Mouse (Mus musculus) midbrain, embryonic 15.5 days (tissue): ENCODE measurements around the gene Tfe3. TPM values are rescaled to one million over a fixed set of nuclear protein-coding genes. Genes with fewer than 3 reads are reported as not detected.
"Not testable (repeated sequence)": the region's sequence is repeated elsewhere in the genome, so short reads cannot be mapped to it uniquely, and the experiment has no call there.

Experiments used
- ATAC-seq: fragments of 200-750 bp; cut with Nextera tagmentation; replicated peaks from 2 replicates; pipeline ENCODE4 v1.8.0; 2017; ENCODE audit warnings: moderate TSS enrichment
- H3K27ac ChIP-seq: fragments of 300-500 bp; sonication (generic); 2 replicates; pipeline ENCODE4 v1.5.1; 2015; ENCODE audit warnings: mild to moderate bottlenecking, inconsistent platforms
- H3K27me3 ChIP-seq: fragments of 300-500 bp; sonication (generic); replicated peaks from 2 replicates; pipeline ENCODE4 v1.6.1; 2015; ENCODE audit warnings: inconsistent platforms
- H3K36me3 ChIP-seq: fragments of 300-500 bp; sonication (generic); replicated peaks from 2 replicates; pipeline ENCODE4 v1.6.1; 2015; ENCODE audit warnings: inconsistent platforms
- H3K4me1 ChIP-seq: fragments of 300-500 bp; sonication (generic); 2 replicates; pipeline ENCODE4 v1.6.1; 2015; ENCODE audit warnings: inconsistent platforms
- H3K4me2 ChIP-seq: fragments of 300-500 bp; sonication (generic); 2 replicates; pipeline ENCODE4 v1.6.1; 2015; ENCODE audit warnings: inconsistent platforms, mild to moderate bottlenecking, moderate library complexity
- H3K4me3 ChIP-seq: fragments of 300-500 bp; sonication (generic); 2 replicates; pipeline ENCODE4 v1.5.1; 2015; ENCODE audit warnings: mild to moderate bottlenecking, inconsistent platforms
- H3K9ac ChIP-seq: fragments of 300-500 bp; sonication (generic); 2 replicates; pipeline ENCODE4 v1.6.1; 2015; ENCODE audit warnings: mild to moderate bottlenecking, inconsistent platforms
- H3K9me3 ChIP-seq: fragments of 300-500 bp; sonication (generic); 2 replicates; pipeline ENCODE4 v1.6.1; 2016; ENCODE audit warnings: inconsistent platforms
- WGBS: fragments of 180-500 bp; shearing (Covaris S2); methylation state at CpG from one replicate; pipeline ENCODE4 v1.1.7; 2015; ENCODE audit warnings: mixed read lengths; 5-methylcytosine and 5-hydroxymethylcytosine counted together
- polyA plus RNA-seq: library from polyadenylated mRNA; unstranded; fragments of >200 nt; fragmentation: Nextera tagmentation; extraction: Ambion mirVana; gene quantifications from 2 replicates; pipeline ENCODE4 v1.2.1, GENCODE M21; 2015

The Tfe3 gene
- polyA plus RNA-seq, 1 experiment from 2014 or later: 26.3 TPM

- Histone ChIP-seq H3K4me1 (peaks cover 11% of the 10 kb centered on the region), H3K9me3 (no peaks in the 10 kb centered on the region), H3K9ac (peak overlapping the region; percentile 53), H3K4me3 (peak overlapping the region; percentile 51), H3K4me2 (peak overlapping the region; percentile 55), H3K27me3 (no peaks in the 10 kb centered on the region), H3K27ac (peak overlapping the region; percentile 83), H3K36me3 (no peaks in the 10 kb centered on the region)
- 32% methylated on average over 4 of the region's 4 CpGs for WGBS
- no peak; the same call in 1 of the 2 replicates for ATAC-seq
Measured at GRCm38 (mm10) chrX:7728922-7729265, 33.5 kb upstream of the Tfe3 start.

DNA sequence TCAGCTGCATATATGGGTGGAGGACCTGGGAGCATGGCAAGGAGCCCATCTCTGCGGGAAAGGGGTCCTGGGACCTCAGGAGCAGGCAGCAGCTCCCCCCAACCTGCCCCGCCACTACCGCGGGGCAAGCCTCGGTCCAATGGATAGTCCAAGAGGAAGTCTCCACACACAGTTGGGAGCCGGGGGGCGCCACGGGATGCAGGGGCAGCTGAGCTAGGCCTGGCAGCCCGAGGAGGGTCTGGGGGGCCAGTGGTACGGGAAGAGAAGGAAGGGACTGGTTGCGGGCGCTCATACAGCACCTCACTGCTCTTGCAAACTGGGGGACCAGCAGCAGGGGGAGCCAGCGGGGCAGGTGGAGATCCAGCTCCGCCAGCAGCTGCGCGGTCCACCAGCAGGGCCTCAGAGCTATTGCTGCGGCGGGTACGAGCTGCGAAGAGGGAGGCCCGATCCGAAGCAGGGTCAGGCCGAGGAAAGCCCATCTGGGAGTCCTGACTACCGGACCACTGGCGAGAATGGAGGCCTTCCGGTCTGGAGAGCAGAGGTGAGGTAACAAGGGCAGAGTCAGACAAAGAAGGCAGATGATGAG, 28.7 kb upstream of the Tfe3 start:
- ATAC-seq: no peak
- whole genome bisulfite sequencing: 40% methylated on average over 26 of the region's 26 CpGs
- Histone ChIP-seq H3K4me2 (no peak overlapping the region), H3K9ac (no peak overlapping the region), H3K27me3 (no peaks in the 10 kb centered on the region), H3K4me3 (no peak overlapping the region), H3K9me3 (no peaks in the 10 kb centered on the region), H3K36me3 (no peaks in the 10 kb centered on the region), H3K27ac (no peak overlapping the region), H3K4me1 (peaks cover 11% of the 10 kb centered on the region)

DNA sequence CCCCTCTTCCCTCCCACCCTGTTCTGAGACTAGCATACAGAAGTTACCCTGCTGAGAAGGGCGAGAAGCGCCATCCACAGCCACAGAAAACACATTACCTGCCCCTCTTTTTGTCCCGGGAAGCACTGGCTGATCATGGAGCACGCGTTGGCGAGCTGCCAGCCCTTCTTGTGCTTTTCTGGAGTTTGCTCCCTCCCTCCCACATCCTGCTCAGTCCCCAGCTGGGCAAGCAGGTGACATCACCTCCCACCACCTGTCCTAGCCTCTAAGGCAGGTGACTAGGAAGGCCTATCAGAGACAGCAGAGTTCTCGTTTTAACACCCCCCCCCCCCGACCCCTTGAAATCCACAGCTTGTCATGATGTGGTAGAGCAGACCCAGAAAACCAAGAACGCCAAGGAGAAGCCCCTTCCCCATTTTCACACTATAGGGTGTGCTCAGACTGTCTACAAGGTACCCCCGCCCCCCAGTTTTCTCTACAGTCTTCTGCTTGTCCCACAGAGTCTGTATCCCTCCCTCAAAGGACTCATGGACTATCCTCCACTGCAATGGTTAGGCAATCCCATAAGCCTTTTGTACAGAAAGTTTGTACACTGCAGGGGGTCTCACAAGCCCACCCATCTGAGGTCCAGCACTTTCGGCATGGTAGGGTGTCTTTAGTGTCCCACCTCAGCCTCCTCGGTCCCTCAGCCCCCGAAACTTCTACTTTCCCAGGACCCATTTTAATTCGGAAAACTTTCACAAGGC, 22.9 kb upstream of the Tfe3 start:
- Histone ChIP-seq H3K27me3 (no peaks in the 10 kb centered on the region), H3K4me2 (no peak overlapping the region), H3K4me3 (no peak overlapping the region), H3K9me3 (no peaks in the 10 kb centered on the region), H3K4me1 (no peaks in the 10 kb centered on the region), H3K36me3 (no peaks in the 10 kb centered on the region), H3K27ac (no peak overlapping the region), H3K9ac (no peak overlapping the region)
- 67% methylated on average over 14 of the region's 14 CpGs for WGBS
- no peak for ATAC-seq

GRCm38 (mm10) chrX:7740082-7740819, 22.1 kb upstream of the Tfe3 start:
- Histone ChIP-seq H3K27ac (no peak overlapping the region), H3K4me1 (no peaks in the 10 kb centered on the region), H3K36me3 (no peaks in the 10 kb centered on the region), H3K27me3 (no peaks in the 10 kb centered on the region), H3K9me3 (no peaks in the 10 kb centered on the region), H3K4me3 (no peak overlapping the region), H3K9ac (no peak overlapping the region), H3K4me2 (no peak overlapping the region)
- WGBS: 74% methylated on average over 10 of the region's 10 CpGs
- no peak for ATAC-seq

DNA sequence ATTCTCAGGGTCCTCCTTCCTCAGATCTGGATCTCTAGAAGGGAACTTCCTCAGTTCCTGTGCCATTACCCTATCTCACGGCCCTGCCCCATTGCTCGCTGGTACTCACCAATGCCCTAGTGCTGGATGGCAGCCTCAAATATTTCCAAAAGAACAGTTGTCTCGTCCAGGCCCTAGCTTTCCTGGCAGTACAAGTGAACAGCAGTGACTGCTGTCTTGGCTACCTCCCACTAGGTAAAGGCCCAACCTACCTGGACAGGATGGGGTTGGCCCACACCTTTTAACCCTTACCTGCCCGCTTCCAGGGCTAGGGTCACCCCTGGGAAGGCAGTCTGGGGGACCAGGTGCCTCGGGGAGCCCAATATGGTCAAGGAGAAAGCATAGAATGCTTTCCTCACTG, 21.3 kb upstream of the Tfe3 start:
- H3K36me3 ChIP-seq: no peaks in the 10 kb centered on the region
- no peak for ATAC-seq
- H3K9me3 ChIP-seq: no peaks in the 10 kb centered on the region
- H3K9ac ChIP-seq: no peak overlapping the region
- H3K27ac ChIP-seq: no peak overlapping the region
- no peaks in the 10 kb centered on the region for H3K4me1 ChIP-seq
- no peaks in the 10 kb centered on the region for H3K27me3 ChIP-seq
- whole genome bisulfite sequencing: 75% methylated on average over 5 of the region's 5 CpGs
- H3K4me3 ChIP-seq: no peak overlapping the region
- no peak overlapping the region for H3K4me2 ChIP-seq

DNA sequence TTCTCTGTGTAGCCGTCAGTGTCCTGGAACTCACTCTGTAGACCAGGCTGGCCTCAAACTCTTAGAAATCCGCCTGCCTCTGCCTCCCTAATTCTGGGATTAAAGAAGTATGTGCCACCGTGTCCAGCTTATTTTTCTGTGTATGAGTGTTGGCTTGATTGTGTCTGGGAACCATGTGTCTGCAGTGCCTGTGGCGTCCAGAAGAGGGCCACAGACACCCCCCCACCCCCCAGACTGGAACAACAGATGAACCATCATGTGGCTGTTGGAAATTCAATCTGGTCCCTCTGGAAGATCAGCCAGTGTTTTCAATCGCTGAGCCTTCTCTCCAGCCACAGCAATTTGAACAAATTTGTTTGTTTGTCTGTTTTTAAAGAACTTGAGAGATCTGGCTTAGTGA, 18.9 kb upstream of the Tfe3 start:
- no peak overlapping the region for H3K4me2 ChIP-seq
- 53% methylated on average over 5 of the region's 5 CpGs for WGBS
- no peaks in the 10 kb centered on the region for H3K27me3 ChIP-seq
- no peak overlapping the region for H3K27ac ChIP-seq
- no peaks in the 10 kb centered on the region for H3K36me3 ChIP-seq
- H3K4me1 ChIP-seq: no peaks in the 10 kb centered on the region
- H3K9me3 ChIP-seq: no peaks in the 10 kb centered on the region
- no peak for ATAC-seq
- H3K4me3 ChIP-seq: no peak overlapping the region
- no peak overlapping the region for H3K9ac ChIP-seq

DNA sequence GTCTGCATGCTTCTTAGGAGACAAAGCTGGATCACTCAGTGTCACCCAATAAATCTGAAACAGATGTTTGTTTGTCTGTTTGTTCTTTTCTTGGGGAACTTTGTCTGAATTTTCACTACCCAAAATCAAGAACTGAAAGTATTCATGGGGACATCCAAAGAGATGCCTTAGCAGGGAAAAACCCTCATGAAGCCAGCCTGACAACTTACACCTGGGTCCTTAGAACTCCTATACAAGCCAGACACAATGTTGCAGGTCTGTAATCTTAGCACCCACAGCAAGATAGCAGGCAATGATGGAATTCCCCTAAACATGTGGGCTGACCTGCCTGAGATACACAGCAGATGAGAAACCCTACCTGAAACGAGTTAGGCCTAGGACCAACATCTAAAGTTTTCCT, 17.4 kb upstream of the Tfe3 start:
- WGBS: 75% methylated on average over 1 of the region's 1 CpGs
- no peaks in the 10 kb centered on the region; the same call in 1 of the 2 replicates for H3K9me3 ChIP-seq

DNA sequence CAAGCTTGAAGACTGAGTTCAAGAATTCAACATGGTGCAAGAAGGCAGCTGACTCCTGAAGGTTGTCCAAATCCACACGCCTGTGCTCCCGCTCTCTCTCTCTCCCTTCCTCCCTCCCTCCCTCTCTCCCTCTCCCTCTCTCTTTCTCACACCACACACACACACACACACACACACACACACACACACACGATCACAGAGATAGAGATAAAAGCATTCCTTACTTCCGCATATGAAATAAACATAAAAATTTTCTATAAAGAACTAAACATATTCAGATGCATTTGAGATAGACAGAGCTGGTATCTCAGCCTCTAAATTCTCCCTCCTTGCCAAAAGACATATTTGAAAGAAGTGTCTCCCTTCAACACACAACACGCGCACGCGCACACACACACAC, 16.9 kb upstream of the Tfe3 start:
- Histone ChIP-seq H3K27ac (no peak overlapping the region), H3K4me1 (peaks cover 7% of the 10 kb centered on the region), H3K9me3 (no peaks in the 10 kb centered on the region; the same call in 1 of the 2 replicates), H3K27me3 (no peaks in the 10 kb centered on the region), H3K4me2 (no peak overlapping the region), H3K4me3 (no peak overlapping the region), H3K36me3 (no peaks in the 10 kb centered on the region), H3K9ac (no peak overlapping the region)
- no peak for ATAC-seq
- WGBS: 96% methylated on average over 8 of the region's 8 CpGs

More for the DNA sequence above, 17.4 kb upstream of the Tfe3 start:
- peaks cover 7% of the 10 kb centered on the region for H3K4me1 ChIP-seq
- H3K27me3 ChIP-seq: no peaks in the 10 kb centered on the region
- H3K4me2 ChIP-seq: no peak overlapping the region
- no peaks in the 10 kb centered on the region for H3K36me3 ChIP-seq
- H3K9ac ChIP-seq: no peak overlapping the region
- no peak overlapping the region for H3K27ac ChIP-seq
- no peak overlapping the region for H3K4me3 ChIP-seq
- ATAC-seq: no peak

- Histone ChIP-seq H3K36me3 (no peaks in the 10 kb centered on the region), H3K4me3 (peak within 1 kb of the TSS; percentile 71), H3K27me3 (no peaks in the 10 kb centered on the region), H3K4me2 (peak within 1 kb of the TSS; percentile 50), H3K27ac (peak within 1 kb of the TSS; percentile 75), H3K9ac (peak within 1 kb of the TSS; percentile 77), H3K4me1 (peaks cover 7% of the 10 kb centered on the region), H3K9me3 (no peaks in the 10 kb centered on the region; the same call in 1 of the 2 replicates)
- WGBS: 17% methylated on average over 51 of the region's 56 CpGs
- peak; percentile 92 for ATAC-seq
Measured at GRCm38 (mm10) chrX:7750432-7751116, 11.8 kb upstream of the Tfe3 start, which contains the start of gene Ccdc120. Ccdc120 (minus strand) TSS chrX:7750905.

- not testable (repeated sequence) for H3K4me2 ChIP-seq, H3K27me3 ChIP-seq, H3K36me3 ChIP-seq, H3K4me3 ChIP-seq, H3K9ac ChIP-seq, ATAC-seq, H3K27ac ChIP-seq, H3K9me3 ChIP-seq, H3K4me1 ChIP-seq
- WGBS: 16% methylated on average over 3 of the region's 3 CpGs
Measured at GRCm38 (mm10) chrX:7753627-7754026, 8.7 kb upstream of the Tfe3 start.

DNA sequence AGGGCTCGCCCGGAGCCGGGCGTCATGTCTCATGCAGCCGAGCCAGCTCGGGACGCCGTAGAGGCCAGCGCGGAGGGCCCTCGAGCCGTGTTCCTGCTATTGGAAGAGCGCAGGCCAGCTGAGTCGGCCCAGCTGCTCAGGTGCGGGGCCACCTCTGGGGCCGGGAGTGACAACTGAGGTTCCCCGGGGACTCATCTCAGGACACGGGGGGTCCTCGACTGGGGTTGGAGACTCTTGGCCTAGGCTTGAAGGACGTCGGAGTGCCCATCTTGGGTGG, 499 bp downstream of the Tfe3 start:
- Histone ChIP-seq H3K4me2 (peak overlapping the region; percentile 63), H3K9me3 (no peaks in the 10 kb centered on the region), H3K27me3 (no peaks in the 10 kb centered on the region), H3K36me3 (0 out of 2 replicates have a peak, but pooled peaks cover 5% of the 10 kb centered on the region), H3K27ac (peak overlapping the region; percentile 65), H3K9ac (peak overlapping the region; percentile 58), H3K4me1 (peaks cover 22% of the 10 kb centered on the region), H3K4me3 (peak overlapping the region; percentile 67)
- peak; percentile 43; the same call in 1 of the 2 replicates for ATAC-seq
- WGBS: 26% methylated on average over 21 of the region's 21 CpGs
